Mouse (Mus musculus): ENCODE measurements around the gene Pabpc4l. TPM values are rescaled to one million over a fixed set of nuclear protein-coding genes. Genes with fewer than 3 reads are reported as not detected.
"Not testable (repeated sequence)": the region's sequence is repeated elsewhere in the genome, so short reads cannot be mapped to it uniquely, and the experiment has no call there.

The Pabpc4l gene
- 7.8 and 9.9 TPM in 2 replicates for polyA plus RNA-seq (2015; fragmentation: Nextera tagmentation; extraction: Ambion mirVana)

DNA sequence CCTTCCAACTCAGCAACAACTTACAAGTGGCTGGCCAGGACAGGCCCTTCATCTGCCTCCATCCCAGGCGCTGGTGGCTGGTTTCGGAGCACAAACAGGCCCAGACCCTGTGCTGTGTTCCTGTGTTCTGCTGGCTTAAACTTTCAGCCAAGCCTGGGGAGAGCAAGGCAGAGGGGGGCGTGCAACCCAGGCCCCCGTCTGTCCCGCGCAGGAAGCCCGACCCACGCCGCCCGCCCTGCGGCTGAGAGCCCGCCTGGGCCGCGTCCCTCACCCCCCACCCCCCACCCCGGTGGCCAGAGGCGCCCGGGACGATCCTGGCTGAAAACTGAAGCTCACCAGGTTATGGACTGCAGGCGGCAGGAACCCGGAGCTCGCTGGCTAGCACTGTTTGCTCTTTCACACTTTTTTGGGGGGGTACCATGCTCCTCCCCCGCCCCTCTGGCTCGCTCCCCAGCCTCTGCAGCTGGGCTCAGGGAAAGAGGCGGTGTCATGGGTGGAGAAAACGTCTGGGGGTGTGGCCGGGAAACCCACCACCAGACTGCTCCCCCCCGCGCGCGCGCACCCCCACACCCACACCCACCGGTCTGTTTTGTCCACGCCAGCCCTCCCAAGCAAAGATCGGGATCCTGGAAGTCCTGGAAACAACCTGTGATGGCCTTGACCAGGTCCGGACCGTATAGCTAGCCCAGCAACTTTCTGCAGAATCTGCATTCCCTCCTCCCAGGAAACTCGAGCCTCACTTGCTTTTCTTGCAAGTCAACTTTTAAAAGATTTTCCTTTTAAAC is at the start of gene Pabpc4l:
TSS of gene Pabpc4l (minus strand) at position 739 of the 785 bp plus-strand sequence.
- H3K27ac ChIP-seq, result peak within 1 kb of the TSS; percentile 78
- peak; percentile 96 for ATAC-seq
- H3K36me3 ChIP-seq, result no peaks in the 10 kb centered on the region
- H3K4me2 ChIP-seq (replicated peaks), result peak within 1 kb of the TSS; percentile 85
- H3K4me3 ChIP-seq (replicated peaks), result peak within 1 kb of the TSS; percentile 58
- no peaks in the 10 kb centered on the region for H3K27me3 ChIP-seq (replicated peaks)
- H3K4me1 ChIP-seq (replicated peaks), result no peaks in the 10 kb centered on the region
- H3K9ac ChIP-seq, result peak within 1 kb of the TSS; percentile 64
- H3K9me3 ChIP-seq, result no peaks in the 10 kb centered on the region
- 2% methylated on average over 37 of the region's 37 CpGs for WGBS

- H3K4me3 ChIP-seq (replicated peaks), result no peak overlapping the region
- no peak overlapping the region for H3K27ac ChIP-seq
- no peak overlapping the region for H3K9ac ChIP-seq
- H3K4me2 ChIP-seq (replicated peaks), result no peak overlapping the region
- WGBS, result 67% methylated on average over 5 of the region's 5 CpGs
- no peaks in the 10 kb centered on the region for H3K9me3 ChIP-seq
- H3K4me1 ChIP-seq (replicated peaks), result no peaks in the 10 kb centered on the region
- no peaks in the 10 kb centered on the region for H3K36me3 ChIP-seq
- no peaks in the 10 kb centered on the region for H3K27me3 ChIP-seq (replicated peaks)
- no peak for ATAC-seq
These were observed 42.9 kb upstream of the Pabpc4l start for GRCm38 (mm10) chr3:46490989-46491259.

DNA sequence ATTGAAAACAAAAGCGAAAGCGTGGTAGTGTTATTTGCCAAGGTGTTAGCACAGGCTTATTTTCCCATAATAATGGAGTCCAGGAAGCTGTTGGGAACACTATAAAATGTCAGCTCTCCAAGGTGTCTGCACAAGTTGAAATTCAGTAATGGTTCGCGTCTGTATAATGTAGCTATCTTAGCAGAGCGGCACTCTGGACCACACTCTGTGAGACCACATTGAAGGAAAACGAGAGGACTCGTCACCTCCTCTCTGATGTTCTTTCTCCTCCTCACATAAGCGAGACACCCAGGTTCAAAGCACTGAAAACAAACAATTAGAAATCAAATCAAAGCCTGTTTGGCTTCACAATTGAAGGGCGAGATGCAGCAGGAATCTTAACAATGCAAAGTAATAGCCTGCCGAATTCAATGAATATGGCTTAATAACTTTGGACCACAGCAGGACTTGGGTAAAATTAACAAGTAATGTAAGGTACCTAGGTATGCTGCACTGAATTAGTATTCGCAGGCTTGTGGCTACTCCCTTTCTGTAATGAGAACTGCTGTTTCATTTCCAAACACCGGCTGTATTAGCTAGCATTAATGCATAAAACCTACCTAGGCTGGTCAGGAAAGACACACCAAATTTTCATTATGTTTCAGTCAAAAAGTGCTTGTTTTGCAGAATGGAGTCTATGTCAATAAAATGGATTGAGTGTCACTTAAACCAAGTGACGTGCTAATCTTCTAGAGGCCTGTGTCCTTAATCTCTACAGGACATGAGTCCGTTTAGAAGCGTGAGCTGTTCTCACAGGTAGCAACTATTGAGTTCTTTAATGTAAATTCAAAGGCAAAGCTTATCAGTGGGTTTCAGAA is 42.3 kb upstream of the Pabpc4l start:
- 71% methylated on average over 15 of the region's 15 CpGs for WGBS
- H3K9me3 ChIP-seq, result no peaks in the 10 kb centered on the region
- H3K9ac ChIP-seq, result no peak overlapping the region
- no peak for ATAC-seq
- no peaks in the 10 kb centered on the region for H3K36me3 ChIP-seq
- no peak overlapping the region for H3K4me3 ChIP-seq (replicated peaks)
- H3K27me3 ChIP-seq (replicated peaks), result no peaks in the 10 kb centered on the region
- H3K4me1 ChIP-seq (replicated peaks), result no peaks in the 10 kb centered on the region
- H3K27ac ChIP-seq, result no peak overlapping the region
- H3K4me2 ChIP-seq (replicated peaks), result no peak overlapping the region

DNA sequence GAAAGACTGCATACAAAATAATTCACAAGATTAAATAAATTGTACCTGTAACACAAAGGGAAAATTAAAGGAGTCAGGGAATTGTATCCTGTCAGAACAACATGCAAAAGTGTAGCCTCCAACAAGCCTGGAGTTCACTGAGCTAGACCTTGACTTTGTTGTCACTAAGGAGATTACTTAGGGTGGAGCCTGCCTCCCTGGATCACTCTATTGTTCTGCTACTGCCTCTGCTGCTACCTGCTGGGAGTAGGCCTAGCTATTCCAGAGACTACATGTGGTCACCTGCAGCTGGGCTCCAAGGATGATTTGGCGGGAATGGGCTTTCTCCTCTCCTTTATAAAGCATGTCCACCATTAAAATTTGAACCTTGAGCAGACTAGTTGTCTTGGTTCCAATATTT is 38.1 kb upstream of the Pabpc4l start:
- H3K36me3 ChIP-seq; ATAC-seq; H3K9me3 ChIP-seq; H3K27me3 ChIP-seq (replicated peaks); H3K4me1 ChIP-seq (replicated peaks); H3K27ac ChIP-seq; H3K4me2 ChIP-seq (replicated peaks); H3K4me3 ChIP-seq (replicated peaks); H3K9ac ChIP-seq: not testable (repeated sequence)
- 83% methylated on average over 1 of the region's 1 CpGs for WGBS

DNA sequence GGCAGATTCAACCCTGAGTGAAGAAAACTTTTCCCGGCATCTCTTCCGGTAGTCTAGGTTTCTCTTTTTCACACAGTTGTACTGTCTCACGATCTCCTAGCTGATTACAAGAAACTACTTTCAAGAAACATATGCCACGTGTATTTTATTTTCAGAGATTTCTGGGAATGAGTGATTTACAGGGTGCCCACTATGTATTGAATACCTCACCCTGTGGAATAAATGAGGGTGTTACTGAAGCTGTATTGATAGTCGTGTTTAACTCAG is 180 bp upstream of the Pabpc4l start:
- peak overlapping the region; percentile 58 for H3K4me3 ChIP-seq (replicated peaks)
- H3K27me3 ChIP-seq (replicated peaks), result no peaks in the 10 kb centered on the region
- peak overlapping the region; percentile 64 for H3K9ac ChIP-seq
- no peaks in the 10 kb centered on the region for H3K36me3 ChIP-seq
- 4% methylated on average over 5 of the region's 5 CpGs for WGBS
- peak overlapping the region; percentile 78; the same call in 1 of the 2 replicates for H3K27ac ChIP-seq
- no peaks in the 10 kb centered on the region for H3K9me3 ChIP-seq
- H3K4me1 ChIP-seq (replicated peaks), result no peaks in the 10 kb centered on the region
- peak overlapping the region; percentile 85 for H3K4me2 ChIP-seq (replicated peaks)
- no peak; the same call in 1 of the 2 replicates for ATAC-seq

DNA sequence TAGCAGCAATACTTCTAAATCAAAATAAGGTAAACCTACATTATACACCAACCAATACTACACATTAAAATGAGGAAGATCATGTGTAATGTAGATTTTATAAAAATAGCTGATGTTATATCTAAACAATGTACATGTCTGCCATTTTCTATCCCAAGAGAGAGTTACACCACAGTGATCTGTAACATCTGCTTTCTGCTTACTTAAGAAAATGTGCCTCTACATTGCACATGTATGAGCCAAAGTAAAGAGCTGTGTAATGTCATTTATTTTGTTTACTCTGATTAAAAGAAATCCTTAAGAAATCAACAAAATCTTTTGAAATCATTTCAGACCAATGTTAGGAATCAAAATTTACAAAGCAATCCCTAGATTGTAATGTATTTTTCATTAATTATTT is 16.6 kb downstream of the Pabpc4l start:
- Histone ChIP-seq H3K4me2 (replicated peaks) (no peak overlapping the region), H3K9ac (no peak overlapping the region), H3K9me3 (no peaks in the 10 kb centered on the region), H3K36me3 (no peaks in the 10 kb centered on the region), H3K27ac (no peak overlapping the region), H3K27me3 (replicated peaks) (no peaks in the 10 kb centered on the region), H3K4me1 (replicated peaks) (no peaks in the 10 kb centered on the region), H3K4me3 (replicated peaks) (no peak overlapping the region)
- ATAC-seq, result no peak

All from intestine, embryonic 15.5 days (tissue).